Mouse (Mus musculus): ENCODE measurements around the gene Ttll2.
"Not testable (repeated sequence)": the region's sequence is repeated elsewhere in the genome, so short reads cannot be mapped to it uniquely, and the experiment has no call there.

Ttll2 gene

GRCm38 (mm10) chr17:7360749-7361465, 8.4 kb upstream of the Ttll2 start:
- DNase-seq: peak; percentile 88 to 90

DNA sequence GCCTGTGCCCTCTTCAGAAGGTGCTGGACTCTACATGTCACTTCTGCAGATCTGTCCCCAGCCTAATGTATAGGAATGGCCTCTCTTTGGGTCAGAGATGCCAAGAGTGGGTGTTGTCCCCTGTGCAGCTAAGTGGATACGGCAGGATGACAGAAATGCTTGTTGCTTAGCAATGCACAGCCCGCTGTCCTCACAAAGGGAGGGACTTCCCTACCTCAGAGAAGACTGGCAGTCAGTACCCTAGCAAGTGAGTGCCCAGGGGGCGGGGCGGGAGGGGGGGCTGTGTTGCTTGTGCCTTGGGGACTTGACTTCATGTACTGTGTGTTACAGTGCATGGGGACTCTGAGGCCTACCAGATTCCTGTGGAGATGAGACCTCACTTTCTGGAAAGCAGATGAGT, 7.3 kb upstream of the Ttll2 start:
- DNase-seq: not testable (repeated sequence)

GRCm38 (mm10) chr17:7348765-7349164, 3.7 kb downstream of the Ttll2 start:
- peak; percentile 40 to 67 for DNase-seq

GRCm38 (mm10) chr17:7337381-7337780, 15.1 kb downstream of the Ttll2 start:
- DNase-seq: not testable (repeated sequence)

DNA sequence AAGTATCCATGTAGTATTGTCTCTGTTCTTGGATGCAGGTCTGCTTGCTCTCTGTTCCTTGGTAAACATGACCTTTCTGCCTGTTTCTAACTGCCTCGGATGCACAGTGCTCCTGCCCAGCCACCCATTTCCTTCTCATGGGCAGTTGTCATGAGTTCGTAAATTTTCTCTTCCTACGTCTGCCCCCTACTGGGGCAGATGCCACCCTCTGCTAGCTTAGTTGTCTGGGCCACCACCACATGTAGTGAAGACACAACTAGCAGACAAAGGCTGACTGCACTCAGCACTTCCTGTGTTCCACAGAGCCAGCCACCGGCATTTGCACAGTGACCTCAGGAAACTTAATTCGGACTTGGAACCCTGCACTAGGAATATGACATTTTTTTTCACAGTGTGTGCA, 19.8 kb downstream of the Ttll2 start:
- not testable (repeated sequence) for DNase-seq

- not testable (repeated sequence) for DNase-seq
Measured at GRCm38 (mm10) chr17:7326415-7326814, 26.1 kb downstream of the Ttll2 start.

DNA sequence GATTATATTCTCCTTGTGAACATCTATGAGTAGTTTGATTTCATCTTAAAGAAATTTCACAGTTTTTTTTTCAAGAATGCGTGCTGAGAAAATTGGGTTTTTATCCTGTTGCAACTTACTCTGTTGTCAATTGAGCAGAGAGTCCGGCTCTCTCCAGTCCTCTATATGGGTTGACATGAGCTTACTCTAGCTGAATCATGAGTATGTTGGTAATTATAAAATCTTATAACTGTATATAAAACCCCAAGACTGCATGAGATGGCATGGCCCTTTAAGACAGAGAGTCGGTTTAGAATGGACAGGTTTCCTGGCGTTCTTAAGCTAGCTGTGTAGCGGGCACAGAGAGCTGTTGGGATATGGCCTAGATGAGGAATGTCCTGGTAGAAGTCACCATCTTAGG, 28.1 kb downstream of the Ttll2 start, which contains the start of gene Tcp10a:
Tcp10a (plus strand) TSS at position 301 of the 400 bp plus-strand sequence.
- not testable (repeated sequence) for DNase-seq

GRCm38 (mm10) chr17:7319789-7320188, 32.7 kb downstream of the Ttll2 start:
- not testable (repeated sequence) for DNase-seq

GRCm38 (mm10) chr17:7315693-7316382, 36.7 kb downstream of the Ttll2 start:
- not testable (repeated sequence) for DNase-seq

- peak; percentile 27 to 39 for DNase-seq
Measured at GRCm38 (mm10) chr17:7306278-7307196, 46.0 kb downstream of the Ttll2 start.
